Mouse (Mus musculus) heart, postnatal 36 days (tissue): ENCODE results near the gene Sspn. TPM values are rescaled to one million over a fixed set of nuclear protein-coding genes. Genes with fewer than 3 reads are reported as not detected.
A peak's percentile ranks its signal among the peaks of the same experiment; 100 is the strongest.

ENCODE experiments used
- DNase-seq, 2 experiments: peaks; one replicate each; pipeline ENCODE4 v3.0.0; 2021 to 2022
- intact Hi-C: fragments of 180-260 bp; cut with DNase I; formaldehyde crosslinking; loops from one replicate; pipeline ENCODE4 v1.15.1; 2025
- total RNA-seq, 2 experiments: library from RNA; stranded (reverse); gene quantifications; 2 replicates each; pipeline ENCODE4 v1.2.3; 2021

Gene Sspn
- total RNA-seq, 2 experiments from 2014 or later, result 131 to 132 TPM

DNA sequence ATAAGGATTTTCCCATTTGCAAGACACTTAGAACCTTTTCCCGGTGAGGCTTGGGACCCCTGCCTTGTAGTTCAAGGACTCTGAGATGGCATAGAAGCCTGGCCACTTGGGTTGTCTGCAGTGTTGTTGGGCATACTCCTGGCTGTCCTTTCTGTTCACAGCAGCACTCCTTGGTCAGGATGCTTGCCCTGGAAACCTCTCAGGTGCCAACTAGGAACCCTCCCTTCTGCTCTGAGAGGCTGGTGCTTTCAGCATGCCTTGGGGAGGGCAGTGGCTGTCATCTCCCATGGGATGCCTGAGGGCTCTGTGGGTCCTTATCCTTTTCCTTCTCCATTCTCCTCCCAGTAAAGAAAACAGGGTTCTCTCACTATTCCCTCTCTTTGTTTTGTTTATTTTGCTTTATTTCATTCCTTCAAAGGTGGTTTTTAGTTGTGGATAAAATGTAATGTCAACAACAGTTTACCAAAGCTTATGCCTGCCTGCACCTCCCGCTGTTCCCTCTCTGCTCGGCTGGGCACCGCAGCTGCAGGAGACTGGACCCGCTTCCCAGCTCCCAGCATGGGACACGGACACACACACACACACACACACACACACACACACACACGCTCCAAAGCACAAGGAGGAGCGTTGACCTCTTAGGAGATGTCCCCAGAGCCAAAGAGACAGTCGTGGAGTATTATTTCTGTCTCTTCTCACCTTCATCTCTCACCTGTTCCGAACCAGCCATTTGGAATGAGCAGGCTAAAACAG is 77.9 kb downstream of the Sspn start:
- intact Hi-C loops, result no loop called here
- DNase-seq, result no peak

DNA sequence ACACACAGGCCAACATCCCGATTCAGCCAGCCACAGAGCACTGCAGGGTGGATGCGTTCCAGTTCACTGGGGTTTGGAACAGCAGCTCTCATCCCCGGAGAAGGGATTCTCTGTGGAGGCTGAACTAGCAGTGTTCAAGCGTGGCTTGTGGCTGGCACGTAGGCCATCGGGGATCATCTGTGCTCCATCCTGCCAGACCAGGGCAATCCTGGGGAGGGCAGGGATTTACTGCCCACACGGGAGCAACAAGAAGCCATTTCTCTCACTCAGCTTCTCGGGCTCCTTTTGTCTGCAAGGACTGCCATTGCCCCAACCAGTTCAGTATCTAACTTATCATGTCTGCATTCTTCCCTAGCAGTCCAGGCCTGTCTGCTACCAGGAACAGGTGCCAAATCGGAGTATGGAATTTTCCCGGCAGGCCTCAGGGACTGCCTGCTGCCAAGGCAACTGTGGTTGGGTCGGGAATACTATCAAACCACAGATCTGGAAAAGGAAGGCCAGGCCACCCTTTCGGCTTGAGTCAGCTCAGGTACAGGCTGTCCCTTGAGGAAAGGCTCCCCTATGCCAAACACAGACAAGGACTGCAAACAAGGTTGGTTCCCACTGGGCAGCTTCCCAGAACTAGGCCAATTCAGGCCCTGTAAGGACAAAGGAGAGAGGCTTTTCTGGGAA is 78.8 kb downstream of the Sspn start:
- intact Hi-C loops, result no loop called here
- DNase-seq, result peak; percentile 50 to 73

DNA sequence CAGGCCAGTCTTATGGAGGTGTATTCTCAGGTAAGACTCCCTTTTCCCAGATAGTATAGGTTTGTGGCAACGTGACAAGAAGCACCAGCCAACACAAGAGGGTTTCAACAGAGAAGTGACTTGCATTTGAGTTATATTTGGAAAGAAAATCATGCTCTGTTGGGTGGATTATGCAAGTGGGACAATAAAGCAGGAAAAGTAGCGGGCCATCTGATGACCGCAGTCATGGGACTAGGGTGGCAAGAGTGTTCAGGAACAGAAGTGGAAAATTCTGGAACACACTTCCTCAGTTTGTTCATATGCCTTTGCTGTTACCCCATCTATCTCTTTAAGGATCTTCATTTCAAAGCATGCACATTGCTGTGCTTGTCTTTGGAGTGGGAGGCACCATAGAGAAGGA is 82.9 kb downstream of the Sspn start:
- intact Hi-C loops, result no loop called here
- no peak for DNase-seq

Other genes with a start within 250 kb of the Sspn start
- 10 to 100 TPM; 48.9 to 51.9 TPM for gene Rassf8, start 184.9 kb upstream of the Sspn start, total RNA-seq
- 10 to 100 TPM; 18.9 to 28.6 TPM for gene Bhlhe41, start 66.1 kb upstream of the Sspn start, total RNA-seq